Mouse (Mus musculus): ENCODE measurements around the gene Sde2. TPM values are rescaled to one million over a fixed set of nuclear protein-coding genes. Genes with fewer than 3 reads are reported as not detected.

Sde2 gene
- polyA plus RNA-seq, 1 experiment from 2014 or later = 35.2 TPM

- peaks cover 9% of the 10 kb centered on the region; the same call in 1 of the 2 replicates for H3K4me1 ChIP-seq (ENCODE audit: control insufficient read depth, insufficient read depth, low read length)
- peak within 1 kb of the TSS; percentile 84 for H3K27ac ChIP-seq (ENCODE audit: low read length)
- peak; percentile 97 for ATAC-seq (ENCODE audit: insufficient number of reproducible peaks, insufficient read depth, low FRiP score, low read depth)
- H3K4me3 ChIP-seq (ENCODE audit: low read depth, low read length) = peak within 1 kb of the TSS; percentile 83
- no peaks in the 10 kb centered on the region for H3K9me3 ChIP-seq (ENCODE audit: control insufficient read depth, low read depth, low read length)
- peaks cover 20% of the 10 kb centered on the region for H3K36me3 ChIP-seq (ENCODE audit: control insufficient read depth, insufficient read depth, low read length)
- under 1% methylated on average over 52 of the region's 52 CpGs for WGBS
- H3K27me3 ChIP-seq (ENCODE audit: control insufficient read depth, insufficient read depth, low read length) = no peaks in the 10 kb centered on the region
- peak within 1 kb of the TSS; percentile 91 for H3K4me2 ChIP-seq (replicated peaks; ENCODE audit: low read depth, low read length)
- H3K9ac ChIP-seq (replicated peaks; ENCODE audit: low read depth, low read length) = peak within 1 kb of the TSS; percentile 84
Observed at GRCm38 (mm10) chr1:180904039-180904814, 53.3 kb downstream of the Sde2 start, which contains the start of gene Pycr2. Pycr2 (plus strand) TSS chr1:180904293.

GRCm38 (mm10) chr1:180904815-180905080 lies 53.8 kb downstream of the Sde2 start:
- Histone ChIP-seq H3K27me3 (ENCODE audit: control insufficient read depth, insufficient read depth, low read length) (no peaks in the 10 kb centered on the region), H3K27ac (ENCODE audit: low read length) (peak overlapping the region; percentile 84), H3K4me1 (ENCODE audit: control insufficient read depth, insufficient read depth, low read length) (peaks cover 9% of the 10 kb centered on the region; the same call in 1 of the 2 replicates), H3K4me2 (replicated peaks; ENCODE audit: low read depth, low read length) (peak overlapping the region; percentile 91), H3K4me3 (ENCODE audit: low read depth, low read length) (peak overlapping the region; percentile 83), H3K36me3 (ENCODE audit: control insufficient read depth, insufficient read depth, low read length) (peaks cover 20% of the 10 kb centered on the region), H3K9me3 (ENCODE audit: control insufficient read depth, low read depth, low read length) (no peaks in the 10 kb centered on the region), H3K9ac (replicated peaks; ENCODE audit: low read depth, low read length) (peak overlapping the region; percentile 84)
- no peak for ATAC-seq (ENCODE audit: insufficient number of reproducible peaks, insufficient read depth, low FRiP score, low read depth)
- 5% methylated on average over 5 of the region's 5 CpGs for WGBS

- peak overlapping the region; percentile 91 for H3K4me2 ChIP-seq (replicated peaks; ENCODE audit: low read depth, low read length)
- peaks cover 9% of the 10 kb centered on the region; the same call in 1 of the 2 replicates for H3K4me1 ChIP-seq (ENCODE audit: control insufficient read depth, insufficient read depth, low read length)
- H3K9me3 ChIP-seq (ENCODE audit: control insufficient read depth, low read depth, low read length) = no peaks in the 10 kb centered on the region
Observed at GRCm38 (mm10) chr1:180905307-180905706, 54.4 kb downstream of the Sde2 start.

GRCm38 (mm10) chr1:180905876-180906275 lies 54.9 kb downstream of the Sde2 start:
- no peaks in the 10 kb centered on the region for H3K9me3 ChIP-seq (ENCODE audit: control insufficient read depth, low read depth, low read length)
- WGBS = 92% methylated on average over 17 of the region's 17 CpGs
- peaks cover 20% of the 10 kb centered on the region for H3K36me3 ChIP-seq (ENCODE audit: control insufficient read depth, insufficient read depth, low read length)
- H3K4me3 ChIP-seq (ENCODE audit: low read depth, low read length) = no peak overlapping the region
- H3K9ac ChIP-seq (replicated peaks; ENCODE audit: low read depth, low read length) = no peak overlapping the region
- no peak overlapping the region for H3K27ac ChIP-seq (ENCODE audit: low read length)
- peaks cover 9% of the 10 kb centered on the region; the same call in 1 of the 2 replicates for H3K4me1 ChIP-seq (ENCODE audit: control insufficient read depth, insufficient read depth, low read length)
- no peak for ATAC-seq (ENCODE audit: insufficient number of reproducible peaks, insufficient read depth, low FRiP score, low read depth)
- no peaks in the 10 kb centered on the region for H3K27me3 ChIP-seq (ENCODE audit: control insufficient read depth, insufficient read depth, low read length)
- H3K4me2 ChIP-seq (replicated peaks; ENCODE audit: low read depth, low read length) = no peak overlapping the region

More at GRCm38 (mm10) chr1:180905307-180905706, 54.4 kb downstream of the Sde2 start:
- Histone ChIP-seq H3K9ac (replicated peaks; ENCODE audit: low read depth, low read length) (peak overlapping the region; percentile 84; the same call in 1 of the 2 replicates), H3K36me3 (ENCODE audit: control insufficient read depth, insufficient read depth, low read length) (peaks cover 20% of the 10 kb centered on the region), H3K27me3 (ENCODE audit: control insufficient read depth, insufficient read depth, low read length) (no peaks in the 10 kb centered on the region), H3K27ac (ENCODE audit: low read length) (no peak overlapping the region), H3K4me3 (ENCODE audit: low read depth, low read length) (peak overlapping the region; percentile 83)
- 63% methylated on average over 6 of the region's 6 CpGs for WGBS
- no peak for ATAC-seq (ENCODE audit: insufficient number of reproducible peaks, insufficient read depth, low FRiP score, low read depth)

GRCm38 (mm10) chr1:180906461-180907147 lies 55.7 kb downstream of the Sde2 start:
- Histone ChIP-seq H3K4me2 (replicated peaks; ENCODE audit: low read depth, low read length) (no peak overlapping the region), H3K9ac (replicated peaks; ENCODE audit: low read depth, low read length) (no peak overlapping the region), H3K4me3 (ENCODE audit: low read depth, low read length) (no peak overlapping the region), H3K36me3 (ENCODE audit: control insufficient read depth, insufficient read depth, low read length) (peaks cover 20% of the 10 kb centered on the region), H3K9me3 (ENCODE audit: control insufficient read depth, low read depth, low read length) (no peaks in the 10 kb centered on the region), H3K4me1 (ENCODE audit: control insufficient read depth, insufficient read depth, low read length) (peaks cover 9% of the 10 kb centered on the region; the same call in 1 of the 2 replicates), H3K27ac (ENCODE audit: low read length) (no peak overlapping the region), H3K27me3 (ENCODE audit: control insufficient read depth, insufficient read depth, low read length) (no peaks in the 10 kb centered on the region)
- WGBS = 92% methylated on average over 24 of the region's 24 CpGs
- ATAC-seq (ENCODE audit: insufficient number of reproducible peaks, insufficient read depth, low FRiP score, low read depth) = no peak

- Histone ChIP-seq H3K36me3 (ENCODE audit: control insufficient read depth, insufficient read depth, low read length) (peaks cover 15% of the 10 kb centered on the region), H3K27me3 (ENCODE audit: control insufficient read depth, insufficient read depth, low read length) (no peaks in the 10 kb centered on the region), H3K9me3 (ENCODE audit: control insufficient read depth, low read depth, low read length) (no peaks in the 10 kb centered on the region), H3K4me3 (ENCODE audit: low read depth, low read length) (no peak overlapping the region), H3K9ac (replicated peaks; ENCODE audit: low read depth, low read length) (no peak overlapping the region), H3K4me2 (replicated peaks; ENCODE audit: low read depth, low read length) (no peak overlapping the region), H3K27ac (ENCODE audit: low read length) (no peak overlapping the region), H3K4me1 (ENCODE audit: control insufficient read depth, insufficient read depth, low read length) (no peaks in the 10 kb centered on the region)
- 45% methylated on average over 8 of the region's 8 CpGs for WGBS
- ATAC-seq (ENCODE audit: insufficient number of reproducible peaks, insufficient read depth, low FRiP score, low read depth) = no peak
Observed at GRCm38 (mm10) chr1:180911138-180911537, 60.2 kb downstream of the Sde2 start.

GRCm38 (mm10) chr1:180911653-180912287 lies 60.8 kb downstream of the Sde2 start:
- H3K4me3 ChIP-seq (ENCODE audit: low read depth, low read length) = no peak overlapping the region
- H3K27ac ChIP-seq (ENCODE audit: low read length) = no peak overlapping the region
- H3K9me3 ChIP-seq (ENCODE audit: control insufficient read depth, low read depth, low read length) = no peaks in the 10 kb centered on the region
- WGBS = 63% methylated on average over 20 of the region's 20 CpGs
- no peak for ATAC-seq (ENCODE audit: insufficient number of reproducible peaks, insufficient read depth, low FRiP score, low read depth)
- no peaks in the 10 kb centered on the region for H3K27me3 ChIP-seq (ENCODE audit: control insufficient read depth, insufficient read depth, low read length)
- no peak overlapping the region for H3K4me2 ChIP-seq (replicated peaks; ENCODE audit: low read depth, low read length)
- no peak overlapping the region for H3K9ac ChIP-seq (replicated peaks; ENCODE audit: low read depth, low read length)
- H3K4me1 ChIP-seq (ENCODE audit: control insufficient read depth, insufficient read depth, low read length) = no peaks in the 10 kb centered on the region
- H3K36me3 ChIP-seq (ENCODE audit: control insufficient read depth, insufficient read depth, low read length) = peaks cover 9% of the 10 kb centered on the region; the same call in 1 of the 2 replicates

- H3K4me1 ChIP-seq (ENCODE audit: control insufficient read depth, insufficient read depth, low read length) = no peaks in the 10 kb centered on the region
- no peak overlapping the region for H3K4me3 ChIP-seq (ENCODE audit: low read depth, low read length)
- ATAC-seq (ENCODE audit: insufficient number of reproducible peaks, insufficient read depth, low FRiP score, low read depth) = no peak
- no peaks in the 10 kb centered on the region for H3K27me3 ChIP-seq (ENCODE audit: control insufficient read depth, insufficient read depth, low read length)
- no peak overlapping the region for H3K27ac ChIP-seq (ENCODE audit: low read length)
- peaks cover 2% of the 10 kb centered on the region; the same call in 1 of the 2 replicates for H3K36me3 ChIP-seq (ENCODE audit: control insufficient read depth, insufficient read depth, low read length)
- no peaks in the 10 kb centered on the region for H3K9me3 ChIP-seq (ENCODE audit: control insufficient read depth, low read depth, low read length)
- no peak overlapping the region for H3K9ac ChIP-seq (replicated peaks; ENCODE audit: low read depth, low read length)
- WGBS = 75% methylated on average over 5 of the region's 5 CpGs
- no peak overlapping the region for H3K4me2 ChIP-seq (replicated peaks; ENCODE audit: low read depth, low read length)
Observed at GRCm38 (mm10) chr1:180912792-180913191, 61.9 kb downstream of the Sde2 start.
